Mouse (Mus musculus): ENCODE measurements around the gene Aptx. TPM values are rescaled to one million over a fixed set of nuclear protein-coding genes. Genes with fewer than 3 reads are reported as not detected.

Gene Aptx
- polyA plus RNA-seq, 1 experiment from 2014 or later: 44.8 TPM

DNA sequence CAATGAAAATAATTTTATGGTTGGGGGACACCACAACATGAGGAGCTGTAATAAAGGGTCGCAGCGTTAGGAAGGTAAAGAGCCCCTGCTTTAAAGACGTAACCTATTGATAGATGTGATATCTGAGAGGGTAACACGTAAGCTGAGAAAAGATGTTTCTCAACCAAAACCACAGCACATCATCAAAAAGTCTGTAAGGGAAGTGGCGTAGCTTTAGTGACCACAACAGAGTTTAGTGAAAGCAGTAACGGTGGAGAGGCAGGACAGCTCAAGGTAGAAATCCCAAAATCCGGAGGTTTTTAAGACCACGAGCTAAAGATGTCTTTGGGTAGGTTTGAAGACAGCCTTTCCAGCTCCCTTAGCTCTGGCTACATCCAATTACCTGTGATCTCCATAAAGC is 17.9 kb upstream of the Aptx start:
- no peaks in the 10 kb centered on the region for H3K9me3 ChIP-seq (ENCODE audit: control insufficient read depth, low read length)
- no peaks in the 10 kb centered on the region for H3K27me3 ChIP-seq (ENCODE audit: control insufficient read depth, insufficient read depth, low read length)
- WGBS: 97% methylated on average over 8 of the region's 8 CpGs
- H3K4me2 ChIP-seq (ENCODE audit: low read length): no peak overlapping the region
- H3K27ac ChIP-seq (replicated peaks; ENCODE audit: low read depth, low read length): peak overlapping the region; percentile 100; the same call in 1 of the 2 replicates
- H3K4me1 ChIP-seq (ENCODE audit: control insufficient read depth, insufficient read depth, low read length): peaks cover 32% of the 10 kb centered on the region
- H3K36me3 ChIP-seq (ENCODE audit: control insufficient read depth, insufficient read depth, low read length): peaks cover 19% of the 10 kb centered on the region
- H3K9ac ChIP-seq (replicated peaks; ENCODE audit: low read length): no peak overlapping the region
- ATAC-seq (ENCODE audit: low FRiP score, low TSS enrichment): no peak
- DNase-seq: no peak
- H3K4me3 ChIP-seq (replicated peaks; ENCODE audit: low read depth, low read length): no peak overlapping the region

DNA sequence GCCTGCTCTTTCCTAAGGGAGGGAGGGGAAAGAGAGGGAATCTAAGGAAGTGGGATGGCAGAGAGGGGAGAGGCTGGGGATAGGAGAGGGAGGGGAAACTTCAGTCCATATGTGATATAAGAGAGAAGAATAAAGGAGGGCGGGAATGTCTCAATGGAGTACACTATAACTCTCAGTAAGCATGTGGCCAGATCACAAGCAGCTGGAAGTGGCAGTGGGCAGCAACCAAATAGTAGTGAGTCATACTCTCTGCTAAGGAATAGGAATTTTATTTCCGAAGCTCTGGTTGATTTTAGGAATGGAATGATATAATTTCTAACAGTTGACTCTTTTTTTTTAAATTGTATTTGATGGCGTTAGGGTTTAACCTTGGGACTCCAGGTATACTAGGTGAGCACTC is 14.1 kb upstream of the Aptx start:
- WGBS: 89% methylated on average over 3 of the region's 3 CpGs
- ATAC-seq (ENCODE audit: low FRiP score, low TSS enrichment): no peak

DNA sequence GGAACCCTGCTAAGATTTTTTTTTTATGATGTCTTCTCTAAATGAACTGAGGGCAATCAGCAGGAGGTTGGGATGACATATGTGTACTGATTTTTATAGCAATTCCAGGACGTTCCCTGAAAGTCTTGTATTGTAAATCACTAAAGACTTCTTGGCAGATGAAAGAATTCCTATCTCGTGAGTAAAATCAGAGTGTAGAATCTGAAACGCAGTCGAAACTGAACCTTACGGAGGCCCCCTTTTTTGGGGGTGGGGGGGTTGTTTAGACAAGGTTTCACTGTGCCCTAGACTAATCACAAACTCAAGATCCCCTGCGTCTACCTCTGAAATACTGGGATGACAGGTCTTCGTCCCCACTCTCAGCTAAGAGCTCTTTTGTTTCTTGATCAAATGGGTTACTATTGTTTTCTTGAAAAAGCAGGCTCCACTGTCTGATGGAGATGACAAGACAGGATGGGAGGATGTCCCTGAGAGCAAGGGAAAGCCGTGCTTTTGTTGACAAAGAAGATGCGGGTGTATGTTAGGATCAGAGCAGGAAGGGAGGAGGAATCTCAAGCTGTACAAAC is 799 bp upstream of the Aptx start:
- ATAC-seq (ENCODE audit: low FRiP score, low TSS enrichment) (no peak), DNase-seq (no peak)
- H3K4me2 ChIP-seq (ENCODE audit: low read length): peak overlapping the region; percentile 63
- peak overlapping the region; percentile 62 for H3K9ac ChIP-seq (replicated peaks; ENCODE audit: low read length)
- peak overlapping the region; percentile 96 for H3K27ac ChIP-seq (replicated peaks; ENCODE audit: low read depth, low read length)
- no peaks in the 10 kb centered on the region for H3K27me3 ChIP-seq (ENCODE audit: control insufficient read depth, insufficient read depth, low read length)
- peaks cover 21% of the 10 kb centered on the region for H3K4me1 ChIP-seq (ENCODE audit: control insufficient read depth, insufficient read depth, low read length)
- peak overlapping the region; percentile 60 for H3K4me3 ChIP-seq (replicated peaks; ENCODE audit: low read depth, low read length)
- H3K9me3 ChIP-seq (ENCODE audit: control insufficient read depth, low read length): no peaks in the 10 kb centered on the region
- H3K36me3 ChIP-seq (ENCODE audit: control insufficient read depth, insufficient read depth, low read length): no peaks in the 10 kb centered on the region
- WGBS: 26% methylated on average over 9 of the region's 9 CpGs

More for the DNA sequence above, 14.1 kb upstream of the Aptx start:
- Histone ChIP-seq H3K4me3 (replicated peaks; ENCODE audit: low read depth, low read length) (no peak overlapping the region), H3K27ac (replicated peaks; ENCODE audit: low read depth, low read length) (no peak overlapping the region), H3K36me3 (ENCODE audit: control insufficient read depth, insufficient read depth, low read length) (no peaks in the 10 kb centered on the region), H3K9me3 (ENCODE audit: control insufficient read depth, low read length) (no peaks in the 10 kb centered on the region), H3K4me1 (ENCODE audit: control insufficient read depth, insufficient read depth, low read length) (peaks cover 10% of the 10 kb centered on the region; the same call in 1 of the 2 replicates), H3K9ac (replicated peaks; ENCODE audit: low read length) (no peak overlapping the region), H3K27me3 (ENCODE audit: control insufficient read depth, insufficient read depth, low read length) (no peaks in the 10 kb centered on the region), H3K4me2 (ENCODE audit: low read length) (no peak overlapping the region)
- DNase-seq: no peak

DNA sequence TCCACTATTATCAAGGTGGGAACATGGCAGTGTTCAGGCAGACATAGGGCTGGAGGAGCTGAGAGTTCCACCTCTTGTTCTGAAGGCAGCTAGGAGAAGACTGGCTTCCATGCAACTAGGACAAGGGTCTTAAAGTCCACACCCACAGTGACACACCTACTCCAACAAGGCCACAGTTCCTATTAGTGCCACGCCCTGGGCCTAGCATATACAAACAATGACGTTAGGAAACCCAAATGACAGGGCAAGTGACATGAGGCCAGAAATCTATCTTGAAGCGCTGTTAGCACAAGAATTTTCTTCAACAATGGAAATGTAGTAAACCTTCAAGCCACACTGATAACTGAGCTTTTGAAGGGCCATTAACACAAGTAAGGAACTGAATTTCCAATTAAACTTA is 1.2 kb downstream of the Aptx start:
- Histone ChIP-seq H3K4me3 (replicated peaks; ENCODE audit: low read depth, low read length) (peak overlapping the region; percentile 60), H3K9me3 (ENCODE audit: control insufficient read depth, low read length) (no peaks in the 10 kb centered on the region), H3K27me3 (ENCODE audit: control insufficient read depth, insufficient read depth, low read length) (no peaks in the 10 kb centered on the region), H3K36me3 (ENCODE audit: control insufficient read depth, insufficient read depth, low read length) (peaks cover under 1% of the 10 kb centered on the region; the same call in 1 of the 2 replicates), H3K4me2 (ENCODE audit: low read length) (peak overlapping the region; percentile 63), H3K27ac (replicated peaks; ENCODE audit: low read depth, low read length) (no peak overlapping the region), H3K4me1 (ENCODE audit: control insufficient read depth, insufficient read depth, low read length) (peaks cover 21% of the 10 kb centered on the region), H3K9ac (replicated peaks; ENCODE audit: low read length) (peak overlapping the region; percentile 62)
- no peak for ATAC-seq (ENCODE audit: low FRiP score, low TSS enrichment)
- 94% methylated on average over 3 of the region's 3 CpGs for WGBS
- no peak for DNase-seq

- Histone ChIP-seq H3K27ac (replicated peaks; ENCODE audit: low read depth, low read length) (no peak overlapping the region), H3K4me2 (ENCODE audit: low read length) (no peak overlapping the region), H3K4me1 (ENCODE audit: control insufficient read depth, insufficient read depth, low read length) (peaks cover 21% of the 10 kb centered on the region), H3K9me3 (ENCODE audit: control insufficient read depth, low read length) (no peaks in the 10 kb centered on the region), H3K9ac (replicated peaks; ENCODE audit: low read length) (no peak overlapping the region), H3K27me3 (ENCODE audit: control insufficient read depth, insufficient read depth, low read length) (no peaks in the 10 kb centered on the region), H3K36me3 (ENCODE audit: control insufficient read depth, insufficient read depth, low read length) (peaks cover 15% of the 10 kb centered on the region), H3K4me3 (replicated peaks; ENCODE audit: low read depth, low read length) (no peak overlapping the region)
- ATAC-seq (ENCODE audit: low FRiP score, low TSS enrichment) (no peak), DNase-seq (no peak)
- WGBS: 89% methylated on average over 8 of the region's 8 CpGs
These were observed 2.8 kb downstream of the Aptx start for GRCm38 (mm10) chr4:40700216-40700615.

GRCm38 (mm10) chr4:40697059-40697458 is 5.9 kb downstream of the Aptx start:
- Histone ChIP-seq H3K9me3 (ENCODE audit: control insufficient read depth, low read length) (no peaks in the 10 kb centered on the region), H3K36me3 (ENCODE audit: control insufficient read depth, insufficient read depth, low read length) (peaks cover 44% of the 10 kb centered on the region), H3K4me3 (replicated peaks; ENCODE audit: low read depth, low read length) (no peak overlapping the region), H3K9ac (replicated peaks; ENCODE audit: low read length) (no peak overlapping the region), H3K27ac (replicated peaks; ENCODE audit: low read depth, low read length) (no peak overlapping the region), H3K27me3 (ENCODE audit: control insufficient read depth, insufficient read depth, low read length) (no peaks in the 10 kb centered on the region), H3K4me2 (ENCODE audit: low read length) (no peak overlapping the region), H3K4me1 (ENCODE audit: control insufficient read depth, insufficient read depth, low read length) (peaks cover 11% of the 10 kb centered on the region)
- ATAC-seq (ENCODE audit: low FRiP score, low TSS enrichment): no peak
- 84% methylated on average over 7 of the region's 7 CpGs for WGBS
- DNase-seq: no peak

DNA sequence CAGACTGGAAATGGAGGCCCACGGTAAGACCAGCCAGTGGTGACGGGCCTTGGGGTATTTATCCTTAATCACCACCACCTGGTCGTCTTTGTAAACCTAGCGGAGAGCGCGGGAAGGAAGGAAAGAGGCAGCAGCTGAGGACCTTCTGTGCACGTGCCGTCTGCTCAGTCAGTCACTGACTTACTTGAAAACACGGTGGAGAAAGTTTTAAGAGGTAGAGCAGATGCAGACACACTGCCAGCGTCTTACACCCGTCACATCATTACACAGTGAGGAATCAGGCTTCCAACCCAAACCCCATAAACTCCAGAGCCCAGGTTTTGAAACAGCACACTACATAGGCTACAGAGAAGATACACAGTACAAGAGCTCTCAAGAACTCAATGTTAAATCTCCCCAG is 11.9 kb downstream of the Aptx start:
- no peaks in the 10 kb centered on the region for H3K9me3 ChIP-seq (ENCODE audit: control insufficient read depth, low read length)
- no peak overlapping the region for H3K4me3 ChIP-seq (replicated peaks; ENCODE audit: low read depth, low read length)
- H3K4me1 ChIP-seq (ENCODE audit: control insufficient read depth, insufficient read depth, low read length): no peaks in the 10 kb centered on the region
- H3K4me2 ChIP-seq (ENCODE audit: low read length): no peak overlapping the region
- H3K36me3 ChIP-seq (ENCODE audit: control insufficient read depth, insufficient read depth, low read length): peaks cover 79% of the 10 kb centered on the region
- no peak overlapping the region for H3K9ac ChIP-seq (replicated peaks; ENCODE audit: low read length)
- H3K27me3 ChIP-seq (ENCODE audit: control insufficient read depth, insufficient read depth, low read length): no peaks in the 10 kb centered on the region
- 92% methylated on average over 11 of the region's 11 CpGs for WGBS
- DNase-seq (no peak), ATAC-seq (ENCODE audit: low FRiP score, low TSS enrichment) (no peak)
- H3K27ac ChIP-seq (replicated peaks; ENCODE audit: low read depth, low read length): no peak overlapping the region

DNA sequence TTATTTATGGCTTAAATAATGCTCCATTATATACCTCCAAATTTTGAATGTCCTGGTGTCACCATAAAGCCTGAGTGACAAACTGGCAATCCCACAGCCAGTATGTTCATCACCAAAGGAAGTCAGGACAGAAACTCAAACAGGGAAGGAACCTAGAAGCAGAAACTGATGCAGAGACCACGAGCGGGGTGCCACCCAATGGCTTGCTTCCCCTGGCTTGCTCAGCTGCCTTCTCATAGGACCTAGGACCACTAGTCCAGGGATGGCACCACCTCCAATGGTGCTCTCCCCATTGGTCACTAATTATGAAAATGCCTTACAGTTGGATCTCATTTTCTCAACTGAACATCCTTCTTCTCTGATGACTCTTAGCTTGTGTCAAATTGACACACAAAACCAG is 19.7 kb downstream of the Aptx start:
- WGBS: 93% methylated on average over 2 of the region's 2 CpGs

DNA sequence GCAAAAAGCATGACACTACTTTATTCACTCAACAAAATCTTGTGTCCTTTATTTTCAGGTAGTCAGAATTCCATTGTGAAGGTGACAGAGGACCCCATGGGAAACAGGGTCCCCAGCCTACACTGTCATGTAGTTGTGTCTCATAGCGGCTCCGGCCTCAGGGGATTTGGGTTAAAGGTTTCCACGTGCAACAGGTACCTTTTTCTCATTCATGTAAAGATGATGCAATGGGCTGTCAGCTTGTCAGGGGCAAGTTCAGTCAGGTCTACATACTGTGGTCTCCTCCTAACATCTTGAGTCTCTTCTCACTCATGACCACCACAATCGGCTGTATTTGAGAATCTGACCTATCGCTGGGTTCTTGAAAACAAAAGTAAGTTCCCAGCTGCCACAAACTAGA is 20.6 kb downstream of the Aptx start:
- Histone ChIP-seq H3K4me1 (ENCODE audit: control insufficient read depth, insufficient read depth, low read length) (no peaks in the 10 kb centered on the region), H3K9ac (replicated peaks; ENCODE audit: low read length) (no peak overlapping the region), H3K4me2 (ENCODE audit: low read length) (no peak overlapping the region), H3K36me3 (ENCODE audit: control insufficient read depth, insufficient read depth, low read length) (peaks cover 32% of the 10 kb centered on the region), H3K4me3 (replicated peaks; ENCODE audit: low read depth, low read length) (no peak overlapping the region), H3K27me3 (ENCODE audit: control insufficient read depth, insufficient read depth, low read length) (no peaks in the 10 kb centered on the region), H3K9me3 (ENCODE audit: control insufficient read depth, low read length) (no peaks in the 10 kb centered on the region), H3K27ac (replicated peaks; ENCODE audit: low read depth, low read length) (no peak overlapping the region)
- no peak for DNase-seq
- WGBS: 94% methylated on average over 5 of the region's 5 CpGs
- 0 out of 2 replicates have a peak, but pooled peaks have one; percentile 1 for ATAC-seq (ENCODE audit: low FRiP score, low TSS enrichment)

More for the DNA sequence above, 19.7 kb downstream of the Aptx start:
- Histone ChIP-seq H3K36me3 (ENCODE audit: control insufficient read depth, insufficient read depth, low read length) (peaks cover 40% of the 10 kb centered on the region), H3K9me3 (ENCODE audit: control insufficient read depth, low read length) (no peaks in the 10 kb centered on the region), H3K4me3 (replicated peaks; ENCODE audit: low read depth, low read length) (no peak overlapping the region), H3K4me2 (ENCODE audit: low read length) (no peak overlapping the region), H3K4me1 (ENCODE audit: control insufficient read depth, insufficient read depth, low read length) (no peaks in the 10 kb centered on the region), H3K27ac (replicated peaks; ENCODE audit: low read depth, low read length) (no peak overlapping the region), H3K27me3 (ENCODE audit: control insufficient read depth, insufficient read depth, low read length) (no peaks in the 10 kb centered on the region), H3K9ac (replicated peaks; ENCODE audit: low read length) (no peak overlapping the region)
- ATAC-seq (ENCODE audit: low FRiP score, low TSS enrichment) (no peak), DNase-seq (no peak)

All from midbrain, embryonic 14.5 days (tissue).